Mouse (Mus musculus) gastrocnemius, postnatal 14 days (tissue): Measurements from ENCODE around the gene Ndufb2. TPM values are rescaled to one million over a fixed set of nuclear protein-coding genes. Genes with fewer than 3 reads are reported as not detected.

Source experiments
- DNase-seq: peaks from one replicate; pipeline ENCODE4 v3.0.0; 2021; ENCODE audit warnings: mixed read lengths
- intact Hi-C: fragments of 180-260 bp; cut with DNase I; formaldehyde crosslinking; loops from one replicate; pipeline ENCODE4 v1.15.1; 2025; ENCODE audit warnings: low total_unique reads
- long read RNA-seq, 2 experiments: library from polyadenylated mRNA; stranded (forward); transcript quantifications; one replicate each; pipeline ENCODE4 v2.0.0; 2021
- total RNA-seq, 2 experiments: library from RNA; stranded (reverse); gene quantifications; 2 replicates each; pipeline ENCODE4 v1.2.3; 2021

Gene Ndufb2
- 100 to 1,000 TPM; 321 to 366 TPM for total RNA-seq
- long read RNA-seq, experiment 1, full-length matches to known transcripts = 315 of 336 reads
- long read RNA-seq, experiment 1, partial matches to known transcripts = 12 of 336 reads
- long read RNA-seq, experiment 1, other reads (novel, unspliced or antisense) = 9 of 336 reads
- long read RNA-seq, experiment 2, full-length matches to known transcripts = 399 of 427 reads
- long read RNA-seq, experiment 2, partial matches to known transcripts = 15 of 427 reads
- long read RNA-seq, experiment 2, other reads (novel, unspliced or antisense) = 13 of 427 reads

GRCm38 (mm10) chr6:39592401-39593214 is at the start of gene Ndufb2:
Ndufb2 (plus strand) TSS chr6:39592574.
- peak; percentile 93 for DNase-seq
- intact Hi-C loops = no loop called here

GRCm38 (mm10) chr6:39542631-39543597 is 49.5 kb upstream of the Ndufb2 start:
- DNase-seq = peak; percentile 85
- intact Hi-C loops = no loop called here

GRCm38 (mm10) chr6:39543769-39544420 is 48.5 kb upstream of the Ndufb2 start:
- no peak for DNase-seq
- intact Hi-C loops = no loop called here

- intact Hi-C loops = no loop called here
These were observed 46.9 kb upstream of the Ndufb2 start for GRCm38 (mm10) chr6:39545474-39545873.

GRCm38 (mm10) chr6:39548030-39548429 is 44.3 kb upstream of the Ndufb2 start:
- intact Hi-C loops = no loop called here
- DNase-seq = no peak

More at GRCm38 (mm10) chr6:39545474-39545873, 46.9 kb upstream of the Ndufb2 start:
- no peak for DNase-seq

GRCm38 (mm10) chr6:39551981-39552636 is 40.3 kb upstream of the Ndufb2 start:
- DNase-seq = peak; percentile 35
- intact Hi-C loops = no loop called here

- DNase-seq = no peak
- intact Hi-C loops = no loop called here
These were observed 37.3 kb upstream of the Ndufb2 start for GRCm38 (mm10) chr6:39554888-39555647.

GRCm38 (mm10) chr6:39555648-39555945 is 36.8 kb upstream of the Ndufb2 start:
- DNase-seq = no peak

GRCm38 (mm10) chr6:39556900-39557659 is 35.3 kb upstream of the Ndufb2 start:
- DNase-seq = peak; percentile 50
- intact Hi-C loops = no loop called here

More at GRCm38 (mm10) chr6:39555648-39555945, 36.8 kb upstream of the Ndufb2 start:
- intact Hi-C loops = no loop called here

GRCm38 (mm10) chr6:39557723-39558261 is 34.6 kb upstream of the Ndufb2 start, which contains the start of gene Dennd2a:
Dennd2a (minus strand) TSS chr6:39557867.
- peak; percentile 89 for DNase-seq
- intact Hi-C loops = no loop called here

- intact Hi-C loops = no loop called here
These were observed 33.0 kb upstream of the Ndufb2 start for GRCm38 (mm10) chr6:39559276-39559939.

GRCm38 (mm10) chr6:39562166-39563015 is 30.0 kb upstream of the Ndufb2 start:
- peak; percentile 55 for DNase-seq
- intact Hi-C loops = loop anchor here (2.0 kb wide), 1 partner anchor 100 kb away; no protein-coding TSS in a partner anchor

More at GRCm38 (mm10) chr6:39559276-39559939, 33.0 kb upstream of the Ndufb2 start:
- no peak for DNase-seq

- no peak for DNase-seq
- intact Hi-C loops = no loop called here
These were observed 24.8 kb upstream of the Ndufb2 start for GRCm38 (mm10) chr6:39567528-39567927.

- intact Hi-C loops = no loop called here
- no peak for DNase-seq
These were observed 21.9 kb upstream of the Ndufb2 start for GRCm38 (mm10) chr6:39570426-39570825.

- peak; percentile 78 for DNase-seq
- intact Hi-C loops = no loop called here
These were observed 18.4 kb upstream of the Ndufb2 start, which contains the start of gene Adck2 for GRCm38 (mm10) chr6:39573791-39574554. Adck2 (plus strand) TSS chr6:39573873.
